Mouse (Mus musculus): Measurements from ENCODE around the gene Birc7.

Gene Birc7

DNA sequence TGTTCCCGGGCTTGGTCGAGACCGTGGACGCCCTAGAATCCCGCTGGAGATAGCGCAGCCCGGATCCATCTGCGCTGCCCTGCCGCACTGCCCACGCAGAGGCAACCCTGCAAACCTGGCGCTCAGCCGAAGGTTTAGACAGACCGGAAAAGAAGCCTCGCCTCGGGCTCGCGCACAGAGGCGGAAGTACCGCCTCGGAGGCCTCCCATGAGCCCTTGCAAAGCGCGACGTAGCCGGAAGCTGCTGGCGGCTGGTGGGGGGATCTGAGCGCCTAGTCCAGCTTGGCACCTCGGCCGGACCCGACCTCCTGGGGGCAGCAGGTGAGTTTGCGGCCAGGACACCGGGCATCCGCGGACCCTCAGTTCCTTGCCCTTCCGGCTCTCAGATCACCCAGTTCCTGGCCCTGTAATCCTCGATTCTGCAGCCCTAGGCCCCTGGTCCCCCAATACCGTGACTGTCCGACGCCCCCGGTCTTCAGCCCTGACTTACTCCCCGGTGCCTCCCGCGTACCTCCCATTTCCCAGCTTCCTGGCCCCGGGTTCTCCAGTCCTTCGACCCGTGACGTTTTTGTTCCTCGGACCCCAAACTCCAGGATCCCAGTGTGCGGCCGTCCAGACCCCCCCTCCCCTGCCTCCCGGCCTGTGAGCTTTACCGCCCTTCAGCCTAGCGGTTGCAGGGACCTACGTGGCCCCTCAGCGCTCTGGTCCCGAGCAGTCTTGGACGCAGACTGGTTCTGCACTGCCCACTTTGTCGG is 38.4 kb downstream of the Birc7 start, which contains the start of gene Arfgap1:
Gene Arfgap1, plus strand, starts transcription at position 216 of the 754 bp plus-strand sequence.
- peak; percentile 88 for DNase-seq (ENCODE audit: low spot score)

DNA sequence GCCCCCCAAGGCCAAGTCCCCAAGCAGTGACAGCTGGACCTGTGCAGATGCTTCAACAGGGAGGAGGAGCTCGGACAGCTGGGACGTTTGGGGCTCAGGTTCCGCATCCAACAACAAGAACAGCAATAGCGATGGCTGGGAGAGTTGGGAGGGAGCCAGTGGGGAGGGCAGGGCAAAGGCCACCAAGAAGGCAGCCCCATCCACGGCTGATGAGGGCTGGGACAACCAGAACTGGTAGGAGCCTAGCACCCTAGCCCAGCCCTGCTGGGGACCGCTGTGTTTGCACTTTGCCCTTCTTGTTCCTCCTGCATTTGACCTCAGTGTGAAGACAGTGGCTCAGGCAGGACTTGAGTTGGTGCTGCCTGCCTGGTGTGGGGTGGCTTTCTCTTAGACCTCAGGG is 52.3 kb downstream of the Birc7 start:
- DNase-seq (ENCODE audit: low spot score), result no peak

All from T-cell, adult 2 months (primary cell).